Mouse (Mus musculus) kidney, adult 2 months (tissue): Measurements from ENCODE around the gene Capza2. TPM values are rescaled to one million over a fixed set of nuclear protein-coding genes. Genes with fewer than 3 reads are reported as not detected.
A peak's percentile ranks its signal among the peaks of the same experiment; 100 is the strongest.

Experiments
- DNase-seq: peaks from one replicate; pipeline ENCODE4 v3.0.0; 2021
- H3K27ac ChIP-seq: fragments of 200-500 bp; 2 replicates; pipeline ENCODE4 v1.5.1; 2012; ENCODE audit warnings: low read depth, low read length, control low read depth, inconsistent platforms; ENCODE audit not compliant: insufficient read depth
- H3K27me3 ChIP-seq: fragments of 200-500 bp; replicated peaks from 2 replicates; pipeline ENCODE4 v1.6.1; 2012; ENCODE audit warnings: mild to moderate bottlenecking, moderate library complexity, low read length, inconsistent platforms; ENCODE audit not compliant: control insufficient read depth, insufficient read depth
- H3K36me3 ChIP-seq: fragments of 200-500 bp; 2 replicates; pipeline ENCODE4 v1.6.1; 2012; ENCODE audit warnings: mild to moderate bottlenecking, moderate library complexity, low read length, inconsistent platforms; ENCODE audit not compliant: control insufficient read depth, insufficient read depth
- H3K4me1 ChIP-seq: fragments of 200-500 bp; 2 replicates; pipeline ENCODE4 v1.6.1; 2011; ENCODE audit warnings: low read length; ENCODE audit not compliant: control insufficient read depth, insufficient read depth
- H3K4me3 ChIP-seq: fragments of 200-500 bp; 2 replicates; pipeline ENCODE4 v1.5.1; 2011; ENCODE audit warnings: mild to moderate bottlenecking, low read depth, low read length, control low read depth; ENCODE audit not compliant: insufficient read depth
- CTCF ChIP-seq: fragments of 200-500 bp; conservative IDR thresholded peaks from 2 replicates; pipeline ENCODE4 v1.5.1; 2011; ENCODE audit warnings: low read depth, mild to moderate bottlenecking, control low read depth, low read length, moderate library complexity, mixed read lengths; ENCODE audit not compliant: insufficient read depth, insufficient read length
- POLR2A ChIP-seq: fragments of 200-500 bp; IDR thresholded peaks from one replicate; pipeline ENCODE4 v1.6.1; 2011; ENCODE audit warnings: low read depth, low read length, control low read depth
- WGBS: fragments of 180-500 bp; shearing (Covaris S2); methylation state at CpG from one replicate; pipeline ENCODE4 v1.1.7; 2018; 5-methylcytosine and 5-hydroxymethylcytosine counted together
- polyA plus RNA-seq: library from polyadenylated mRNA; depleted of rRNA; stranded (reverse); fragments of >200 nt; gene quantifications from 2 replicates; pipeline ENCODE4 v1.2.3, GENCODE M21; 2012; rRNA removed

The Capza2 gene
- polyA plus RNA-seq, 1 experiment: 24.3 TPM

GRCm38 (mm10) chr6:17705973-17706372 lies 69.9 kb downstream of the Capza2 start:
- TF ChIP-seq CTCF (no peak), POLR2A (no peak)
- WGBS: 53% methylated on average over 3 of the region's 3 CpGs

More at GRCm38 (mm10) chr6:17705973-17706372, 69.9 kb downstream of the Capza2 start:
- no peak overlapping the region for H3K4me3 ChIP-seq
- peaks cover 6% of the 10 kb centered on the region; the same call in 1 of the 2 replicates for H3K4me1 ChIP-seq
- H3K27me3 ChIP-seq: no peaks in the 10 kb centered on the region
- H3K36me3 ChIP-seq: no peaks in the 10 kb centered on the region
- no peak overlapping the region for H3K27ac ChIP-seq
- peak; percentile 45 for DNase-seq

Other genes with a start within 250 kb of the Capza2 start
- gene Met, start 172.4 kb upstream of the Capza2 start, polyA plus RNA-seq: 31.1 and 36.6 TPM in 2 replicates
- 14.3 and 17.0 TPM in 2 replicates for gene St7, start 56.7 kb downstream of the Capza2 start, polyA plus RNA-seq